Mouse (Mus musculus): Measurements from ENCODE around the gene Cdh9. TPM values are rescaled to one million over a fixed set of nuclear protein-coding genes. Genes with fewer than 3 reads are reported as not detected.

Cdh9 gene
- 0.21 TPM in 2 replicates for polyA plus RNA-seq (2012; rRNA removed)

DNA sequence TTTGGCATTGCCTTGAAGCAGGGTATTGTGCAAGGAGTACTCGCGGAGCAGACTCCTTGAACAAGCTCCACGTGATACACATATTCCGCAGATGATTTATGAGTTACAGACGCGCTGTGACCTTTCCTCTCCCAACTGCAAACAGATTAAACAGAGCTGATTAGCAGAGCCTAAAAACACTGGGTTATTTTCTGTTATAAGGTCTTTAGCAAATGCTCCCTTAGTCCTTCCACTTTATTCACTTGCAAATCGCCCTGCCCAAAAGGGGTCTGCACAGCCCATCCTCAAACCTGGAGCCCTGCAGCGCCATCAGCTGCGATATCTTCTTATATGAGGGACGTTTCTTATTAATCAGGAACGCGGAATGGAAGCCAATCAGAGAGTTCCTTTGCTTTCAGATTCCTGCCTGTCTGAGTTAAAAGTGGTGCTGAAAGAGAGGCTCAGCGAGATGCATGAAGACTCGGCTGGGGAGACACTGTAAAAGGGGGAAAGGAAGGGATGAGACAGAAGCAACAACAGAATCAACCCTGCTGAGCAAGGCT is at the start of gene Cdh9:
Gene Cdh9 (plus strand): TSS at position 287 of the 542 bp plus-strand sequence.
- no peak for DNase-seq (ENCODE audit: low spot score)

DNA sequence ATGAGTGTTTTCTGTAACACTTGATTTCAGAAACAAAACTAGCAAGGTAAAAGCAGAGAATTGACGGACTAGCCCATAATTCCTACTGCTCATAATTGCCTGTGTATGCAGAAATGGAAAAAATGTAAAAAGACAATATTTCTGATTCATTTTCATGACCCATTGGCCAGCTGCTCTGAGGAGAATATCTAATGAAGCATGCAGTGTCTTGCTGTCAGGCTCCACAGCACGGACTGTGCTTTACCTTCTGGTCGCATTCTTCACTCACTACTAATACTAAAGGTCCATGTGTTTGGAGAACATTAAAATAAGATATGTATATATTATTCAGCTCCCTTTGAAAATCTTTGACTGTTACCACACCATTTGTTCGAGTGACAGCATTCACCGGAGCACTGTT is 49.5 kb upstream of the Cdh9 start:
- DNase-seq (ENCODE audit: low spot score): no peak

DNA sequence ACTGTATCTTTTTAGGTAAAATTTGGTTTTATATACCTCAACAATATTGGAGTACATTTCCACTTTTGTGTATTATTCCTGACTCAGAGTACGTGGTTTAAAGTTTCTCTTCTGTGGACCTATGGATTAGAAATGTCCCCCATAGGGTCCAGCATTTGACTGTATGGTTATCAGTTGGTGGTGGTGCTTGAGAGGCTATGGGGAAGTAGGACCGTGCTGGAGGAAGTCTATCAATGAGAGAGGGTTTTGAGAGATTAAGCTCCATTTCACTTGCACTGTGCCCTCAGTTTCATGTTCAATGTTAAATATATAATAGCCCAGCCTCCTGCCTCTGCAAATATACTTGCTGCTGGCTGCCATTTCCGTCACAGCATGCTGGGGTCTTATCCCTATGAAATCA is 28.7 kb upstream of the Cdh9 start:
- no peak for DNase-seq (ENCODE audit: low spot score)

- no peak for DNase-seq (ENCODE audit: low spot score)
Measured at GRCm38 (mm10) chr15:16702340-16702739, 26.2 kb upstream of the Cdh9 start.

GRCm38 (mm10) chr15:16739088-16739487 is 10.5 kb downstream of the Cdh9 start:
- DNase-seq (ENCODE audit: low spot score): no peak

DNA sequence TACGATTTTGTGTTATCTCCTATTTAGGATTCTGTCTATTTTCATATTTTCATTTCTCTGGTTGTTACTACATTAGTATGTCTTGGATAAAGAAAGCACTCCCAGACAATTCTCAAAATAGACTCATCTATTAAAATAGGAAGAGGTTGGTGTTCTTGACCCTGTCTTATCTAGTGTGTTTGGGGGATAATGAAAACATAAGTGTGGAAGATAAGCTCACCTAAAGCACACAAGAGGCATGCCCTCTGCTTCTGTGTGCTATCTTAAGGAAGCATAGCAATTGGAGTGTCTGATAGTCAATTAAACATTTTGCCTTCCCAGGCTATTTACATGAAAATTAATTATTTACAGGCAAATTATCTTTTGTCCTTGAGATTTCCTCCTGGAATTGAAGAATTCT is 18.1 kb downstream of the Cdh9 start:
- no peak for DNase-seq (ENCODE audit: low spot score)

DNA sequence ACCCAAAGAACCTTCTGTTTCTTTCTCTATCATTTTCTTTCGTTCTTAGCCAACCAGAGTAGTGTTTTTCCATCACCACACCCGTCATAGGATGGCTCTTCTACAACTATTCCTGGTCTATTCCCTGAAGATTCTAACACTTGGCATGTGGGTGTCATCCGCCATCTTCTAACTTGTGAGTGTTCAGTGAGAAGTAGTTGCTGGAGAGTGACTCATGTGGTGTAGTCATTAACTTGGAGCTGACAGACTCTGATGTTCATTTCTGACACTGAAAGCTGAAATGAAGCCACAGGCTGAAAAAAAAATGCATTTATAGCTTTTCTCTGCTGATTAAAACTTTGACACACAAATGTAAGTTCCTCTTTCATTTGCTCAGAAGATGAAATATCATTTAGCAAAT is 34.7 kb downstream of the Cdh9 start:
- DNase-seq (ENCODE audit: low spot score): no peak

- no peak for DNase-seq (ENCODE audit: low spot score)
Measured at GRCm38 (mm10) chr15:16784575-16784974, 56.0 kb downstream of the Cdh9 start.

- DNase-seq (ENCODE audit: low spot score): no peak
Measured at GRCm38 (mm10) chr15:16792857-16793256, 64.3 kb downstream of the Cdh9 start.

DNA sequence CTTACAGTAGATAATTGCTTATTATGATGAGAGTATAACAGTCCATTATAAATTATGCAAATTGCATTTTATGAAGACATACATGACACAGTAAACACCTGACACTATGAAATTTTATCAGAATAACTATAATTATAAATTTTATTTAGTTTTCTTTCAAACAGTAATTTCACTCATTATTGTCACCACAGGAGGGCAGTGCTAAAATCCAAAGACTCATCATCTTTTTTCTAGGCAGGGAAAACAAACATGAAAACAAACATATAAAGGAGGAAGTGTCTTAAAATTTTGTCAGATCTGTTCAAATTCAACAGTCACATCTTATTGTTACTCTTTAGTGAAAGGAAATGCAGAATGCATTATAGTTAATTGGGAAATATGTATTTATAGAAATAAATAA is 72.7 kb downstream of the Cdh9 start:
- DNase-seq (ENCODE audit: low spot score): no peak

DNA sequence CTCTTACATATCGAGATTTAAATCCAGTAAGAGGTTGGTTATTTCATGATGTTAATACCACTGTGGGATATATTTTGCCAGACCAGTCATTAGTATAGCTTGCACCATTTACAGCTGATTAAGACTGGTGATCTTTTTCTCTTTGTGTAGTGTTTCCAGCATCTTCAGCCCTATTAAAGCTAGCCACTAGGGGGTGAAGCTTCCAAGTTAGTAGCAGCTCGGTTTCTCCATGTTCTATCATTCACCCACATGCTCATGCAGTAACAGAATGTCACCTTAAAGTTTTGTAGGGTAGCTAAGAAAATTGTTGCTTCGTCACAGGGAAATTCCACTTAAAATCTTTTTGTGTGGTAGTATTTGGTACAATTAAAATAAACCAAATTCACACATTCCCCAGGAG is 82.2 kb downstream of the Cdh9 start:
- DNase-seq (ENCODE audit: low spot score): no peak

- DNase-seq (ENCODE audit: low spot score): no peak
Measured at GRCm38 (mm10) chr15:16814035-16814434, 85.5 kb downstream of the Cdh9 start.

DNA sequence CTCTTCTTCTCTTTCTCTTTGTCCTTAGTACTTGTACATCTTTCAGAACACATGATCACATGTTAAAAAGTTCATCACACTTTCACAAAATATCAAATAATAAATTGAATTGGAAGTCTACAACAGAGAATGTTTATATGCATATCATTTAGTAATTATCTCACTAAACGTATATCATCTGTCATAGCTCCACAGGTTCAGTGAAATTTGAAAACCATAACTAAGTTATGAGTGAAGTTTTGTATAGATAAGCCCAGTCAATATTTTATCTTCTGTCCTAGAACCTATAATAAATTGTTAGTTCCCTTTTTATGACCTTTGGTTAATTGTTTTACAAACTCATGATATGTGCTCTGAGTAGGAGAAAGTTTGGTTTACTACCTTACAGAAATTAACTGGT is 106.2 kb downstream of the Cdh9 start:
- DNase-seq (ENCODE audit: low spot score): no peak

- no peak for DNase-seq (ENCODE audit: low spot score)
Measured at GRCm38 (mm10) chr15:16882542-16882941, 154.0 kb downstream of the Cdh9 start.

DNA sequence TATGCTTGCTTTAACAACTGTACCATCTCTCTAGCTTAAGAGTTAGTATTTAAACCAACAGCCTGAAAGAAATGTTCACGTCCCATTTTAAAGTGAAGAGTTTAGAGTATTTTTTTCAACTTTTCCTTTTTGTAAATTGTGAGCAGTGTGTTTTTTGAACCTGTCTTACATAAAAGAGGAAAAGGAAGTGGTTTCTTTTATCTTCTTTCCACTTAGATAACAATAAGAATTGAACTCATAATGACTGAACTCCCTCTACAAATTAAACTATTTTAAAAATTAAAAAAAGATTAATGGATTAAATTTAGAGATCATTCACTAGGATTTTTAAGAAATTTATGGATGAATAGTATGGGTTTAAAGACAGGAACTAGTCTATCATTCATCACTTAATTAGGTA is 168.1 kb downstream of the Cdh9 start:
- DNase-seq (ENCODE audit: low spot score): no peak

Data from urinary bladder, adult 2 months (tissue).